Mouse (Mus musculus): Measurements from ENCODE around the gene Pla2g2e. TPM values are rescaled to one million over a fixed set of nuclear protein-coding genes. Genes with fewer than 3 reads are reported as not detected.
"Not testable (repeated sequence)": the region's sequence is repeated elsewhere in the genome, so short reads cannot be mapped to it uniquely, and the experiment has no call there.

Pla2g2e gene
- not detected in 2 replicates for total RNA-seq (2014; fragmentation: Nextera tagmentation)
- total RNA-seq (2017) = not detected in 2 replicates

DNA sequence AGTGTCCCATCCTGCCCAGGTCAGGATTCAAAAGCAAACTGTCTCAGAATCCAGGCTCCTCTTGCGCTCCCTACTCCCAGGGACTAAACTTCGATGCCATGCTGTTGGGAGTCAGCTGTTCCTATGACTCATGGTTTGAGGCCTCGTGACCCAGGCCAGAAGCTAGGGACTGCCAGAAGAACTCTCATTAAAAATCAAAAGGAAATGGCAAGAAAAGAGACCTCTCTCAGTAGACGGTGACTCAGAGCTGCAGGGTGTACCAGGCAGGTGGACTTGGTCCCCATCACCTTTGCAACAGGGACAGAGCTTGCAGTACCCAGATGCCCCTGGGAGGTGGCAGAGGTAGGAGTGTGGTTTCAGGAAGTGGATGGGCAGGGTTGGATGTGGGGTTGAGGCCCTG lies at the start of gene Pla2g2e:
TSS of gene Pla2g2e (plus strand) at position 212 of the 400 bp plus-strand sequence.
- ATAC-seq (replicated peaks; ENCODE audit: low FRiP score, low TSS enrichment, poor library complexity, severe bottlenecking) = no peak

DNA sequence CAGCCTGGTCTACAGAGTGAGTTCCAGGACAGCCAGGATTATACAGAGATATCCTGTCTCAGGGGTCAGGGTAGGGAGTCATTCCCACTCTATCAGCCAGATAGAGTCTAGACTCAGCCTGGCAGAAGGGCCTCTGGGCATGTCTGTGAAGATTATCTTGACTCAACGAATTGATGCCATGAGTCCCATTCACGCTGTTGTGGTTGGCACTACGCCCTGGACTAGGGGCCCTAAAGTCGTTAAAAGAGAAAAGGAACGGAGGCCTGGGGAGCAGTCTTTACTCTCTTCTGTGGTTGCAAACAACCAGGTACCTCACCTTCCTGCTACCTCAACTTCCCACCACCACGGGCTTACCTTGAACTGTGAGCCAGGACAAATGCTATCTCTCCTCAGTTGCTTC lies 37.9 kb upstream of the Pla2g2e start:
- ATAC-seq (replicated peaks; ENCODE audit: low FRiP score, low TSS enrichment, poor library complexity, severe bottlenecking) = no peak

DNA sequence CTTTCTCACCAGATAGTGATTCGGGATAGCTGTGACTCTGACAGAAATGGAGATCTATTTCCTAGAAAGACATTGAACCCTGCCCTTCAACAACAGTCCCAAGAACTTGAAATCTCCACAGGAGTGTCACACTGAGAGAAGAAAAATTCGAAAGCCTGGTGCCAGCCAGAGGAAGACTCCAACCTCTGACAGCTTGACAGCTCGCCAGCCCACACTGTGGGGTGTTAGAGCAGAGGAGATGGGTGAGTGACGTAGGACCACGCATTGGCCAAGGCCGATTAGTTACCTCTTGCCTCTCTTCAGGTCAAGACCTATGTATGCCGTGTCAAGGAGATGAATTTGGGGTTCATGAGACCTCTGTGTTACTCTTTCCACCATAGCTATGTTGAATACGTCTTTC lies 37.0 kb upstream of the Pla2g2e start:
- no peak for ATAC-seq (replicated peaks; ENCODE audit: low FRiP score, low TSS enrichment, poor library complexity, severe bottlenecking)

DNA sequence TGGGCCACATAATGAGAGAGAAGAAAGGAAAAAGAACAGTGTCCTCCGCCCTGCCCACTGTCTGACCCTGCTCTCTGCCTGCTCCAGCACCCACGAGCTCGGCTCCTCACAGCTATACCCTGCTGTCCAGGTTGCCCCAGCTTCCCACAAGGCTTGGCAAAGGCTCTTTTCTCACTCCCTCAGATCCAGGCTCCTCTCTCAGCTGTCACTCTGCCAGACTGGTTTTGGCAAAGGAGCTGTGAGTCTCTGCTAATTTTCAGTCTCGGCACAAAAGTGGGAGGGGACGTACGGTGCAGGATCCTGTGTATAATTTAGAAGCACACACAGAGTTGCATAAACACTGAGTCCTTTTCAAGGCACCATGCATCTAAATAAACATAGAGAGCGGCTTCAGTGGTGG lies 36.4 kb upstream of the Pla2g2e start:
- ATAC-seq (replicated peaks; ENCODE audit: low FRiP score, low TSS enrichment, poor library complexity, severe bottlenecking) = no peak

DNA sequence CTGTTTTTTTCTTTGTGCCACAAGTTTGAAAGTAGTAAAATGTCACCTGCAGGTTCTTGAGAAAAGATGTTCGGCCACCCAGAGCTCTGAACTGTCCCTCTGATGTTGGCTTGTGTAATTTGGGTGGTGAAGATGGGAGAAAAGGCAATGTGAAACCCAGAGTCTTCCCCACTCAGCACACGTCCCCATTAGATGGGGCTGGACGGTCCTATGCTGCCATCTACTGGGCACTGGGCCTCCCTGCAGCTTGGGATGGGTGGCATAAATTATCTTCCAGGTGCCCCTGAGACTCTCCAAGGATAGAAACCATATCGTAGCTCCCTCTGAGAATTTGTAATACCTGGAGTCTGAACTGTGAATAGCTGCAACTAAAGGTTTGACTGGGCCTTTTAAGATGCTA lies 26.3 kb upstream of the Pla2g2e start:
- ATAC-seq (replicated peaks; ENCODE audit: low FRiP score, low TSS enrichment, poor library complexity, severe bottlenecking) = peak; percentile 78; the same call in 1 of the 2 replicates

DNA sequence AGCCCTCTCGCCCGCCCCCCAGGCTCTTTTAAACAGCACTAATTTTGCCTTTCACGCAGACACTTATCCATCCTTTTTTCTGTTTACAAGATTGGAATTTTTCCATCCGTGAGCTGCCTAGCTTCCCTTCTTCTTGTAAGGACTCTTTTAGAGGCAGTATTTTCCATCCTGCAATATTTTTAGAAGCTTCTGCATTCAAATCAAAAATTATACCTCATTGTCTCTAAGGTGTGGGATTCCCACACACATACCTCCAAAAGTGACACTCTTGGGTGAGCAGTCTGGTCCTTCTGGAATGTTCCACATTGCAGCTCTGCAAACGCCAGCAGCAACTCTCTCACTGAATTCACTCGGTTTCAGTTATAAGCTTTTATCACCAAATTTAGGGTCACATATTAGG lies 24.8 kb upstream of the Pla2g2e start:
- no peak for ATAC-seq (replicated peaks; ENCODE audit: low FRiP score, low TSS enrichment, poor library complexity, severe bottlenecking)

DNA sequence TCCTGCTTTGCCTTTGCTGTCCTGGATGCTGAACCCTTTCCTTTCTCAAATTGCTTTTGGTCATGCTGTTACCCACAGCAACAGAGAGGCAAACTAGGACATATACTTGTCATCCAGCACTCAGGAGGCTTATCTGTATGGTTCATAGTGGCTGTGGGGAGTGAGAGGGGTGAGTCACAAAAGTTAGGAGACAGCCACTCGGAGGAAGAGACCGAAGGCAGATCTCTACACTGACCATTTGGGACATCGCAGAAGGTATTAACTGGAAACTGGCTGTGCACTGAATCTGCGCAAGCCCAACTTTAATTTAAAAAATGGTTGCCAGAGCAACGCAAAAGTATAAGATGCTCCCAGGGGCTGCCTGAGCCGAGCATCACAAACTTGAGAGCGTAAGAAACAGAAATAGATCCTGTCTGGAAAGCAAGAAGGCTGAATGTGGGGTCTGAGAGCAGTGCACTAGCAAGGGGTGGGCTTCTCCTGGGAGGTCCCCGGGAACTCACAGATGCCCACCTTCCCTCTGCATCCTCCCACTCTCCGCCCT lies 22.6 kb upstream of the Pla2g2e start:
- ATAC-seq (replicated peaks; ENCODE audit: low FRiP score, low TSS enrichment, poor library complexity, severe bottlenecking) = no peak

DNA sequence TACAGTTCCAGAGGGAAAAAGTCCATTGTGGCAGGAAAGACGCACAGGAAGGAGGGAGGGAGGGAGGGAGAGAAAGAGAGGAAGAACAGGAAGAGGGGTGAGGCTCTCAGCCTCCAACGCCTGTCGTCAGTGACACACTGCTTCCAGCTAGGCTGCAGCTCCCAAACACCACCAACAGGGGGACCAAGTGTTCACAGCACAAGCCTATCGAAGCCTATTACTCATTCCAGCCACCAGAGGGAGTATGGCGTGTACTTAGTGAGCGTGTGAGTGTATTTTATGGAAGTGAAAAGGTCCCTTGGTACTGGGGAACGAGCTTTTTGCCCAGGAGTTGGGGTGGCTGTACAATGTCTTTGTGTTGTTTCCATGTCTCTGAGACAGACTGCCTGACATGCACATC lies 21.3 kb upstream of the Pla2g2e start:
- peak; percentile 88 for ATAC-seq (replicated peaks; ENCODE audit: low FRiP score, low TSS enrichment, poor library complexity, severe bottlenecking)

DNA sequence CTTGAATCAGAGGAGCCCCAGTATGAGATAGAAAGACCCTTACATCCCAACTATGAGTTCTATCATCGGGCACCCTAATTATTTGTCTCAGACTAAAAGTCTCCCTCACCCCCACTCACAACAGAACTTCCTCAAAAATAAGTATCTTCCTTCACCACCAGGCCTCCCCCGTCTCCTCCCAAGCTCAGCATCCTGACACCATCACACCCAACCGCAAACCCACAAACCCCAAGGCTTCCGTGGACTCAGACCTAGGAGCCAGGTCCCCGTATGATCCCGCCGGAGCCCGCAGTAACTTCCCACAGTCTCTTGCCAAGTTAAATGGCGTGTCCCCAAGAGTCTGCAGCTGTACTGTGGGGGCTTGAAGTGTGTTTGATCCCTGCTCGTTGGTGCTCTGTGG lies 20.2 kb upstream of the Pla2g2e start:
- ATAC-seq (replicated peaks; ENCODE audit: low FRiP score, low TSS enrichment, poor library complexity, severe bottlenecking) = no peak

DNA sequence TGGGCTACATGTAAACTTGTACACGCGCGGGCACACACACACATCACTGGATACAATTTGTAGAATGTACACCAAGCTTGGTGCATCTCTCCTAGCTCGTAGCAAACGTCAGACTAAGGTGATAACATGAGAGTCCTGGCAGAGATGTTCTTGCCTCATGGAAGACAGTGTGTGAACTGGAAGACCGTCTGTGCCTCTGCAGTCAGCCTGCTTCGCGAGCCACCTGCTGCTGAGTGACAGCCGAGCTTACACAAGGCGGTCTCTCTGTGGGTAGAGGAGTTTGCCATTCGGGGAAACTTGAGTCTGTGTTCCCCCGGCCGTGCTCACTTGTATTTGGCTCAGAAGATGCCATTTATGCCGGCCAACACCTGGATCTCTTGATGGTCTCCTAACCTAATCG lies 19.3 kb upstream of the Pla2g2e start:
- ATAC-seq (replicated peaks; ENCODE audit: low FRiP score, low TSS enrichment, poor library complexity, severe bottlenecking) = no peak

DNA sequence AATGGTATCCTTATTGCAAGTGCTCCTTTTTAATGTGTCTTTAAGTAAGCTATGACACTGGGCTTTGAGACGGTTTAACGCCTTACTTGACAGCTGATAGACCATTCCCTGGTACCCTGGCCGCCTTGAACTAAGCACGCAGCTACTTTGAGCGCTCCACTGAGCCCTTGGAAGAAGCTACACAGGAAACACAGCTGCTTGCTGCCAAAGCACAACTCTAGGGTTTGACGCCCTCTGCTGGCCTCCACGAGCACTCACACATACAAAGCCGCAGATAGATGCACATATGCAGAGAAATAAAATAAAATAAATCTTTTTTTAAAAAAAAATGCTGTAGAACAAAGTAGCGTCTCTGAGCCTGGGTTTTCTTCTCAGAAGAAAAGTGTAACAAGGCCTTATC lies 18.5 kb upstream of the Pla2g2e start:
- ATAC-seq (replicated peaks; ENCODE audit: low FRiP score, low TSS enrichment, poor library complexity, severe bottlenecking) = no peak

DNA sequence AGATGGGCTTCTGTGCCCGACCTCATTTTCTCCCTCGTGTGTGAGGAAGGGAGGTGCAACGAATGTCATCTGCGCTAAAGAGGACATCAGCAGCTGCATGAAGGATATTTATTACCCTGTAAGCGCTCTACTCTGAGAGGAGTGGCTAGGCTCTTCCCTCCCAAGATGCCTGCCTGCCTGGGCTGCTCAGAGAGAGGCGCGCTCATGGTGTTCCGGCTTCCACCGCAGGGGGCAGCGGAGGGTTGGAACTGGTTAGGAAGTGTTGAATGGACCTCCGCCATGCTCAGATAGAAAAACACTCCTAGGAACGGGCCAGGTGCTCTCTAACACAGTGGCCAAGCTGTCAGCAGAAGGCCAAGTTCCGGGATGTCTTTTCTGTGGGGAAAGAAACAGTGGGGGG lies 18.0 kb upstream of the Pla2g2e start:
- peak; percentile 81 for ATAC-seq (replicated peaks; ENCODE audit: low FRiP score, low TSS enrichment, poor library complexity, severe bottlenecking)

DNA sequence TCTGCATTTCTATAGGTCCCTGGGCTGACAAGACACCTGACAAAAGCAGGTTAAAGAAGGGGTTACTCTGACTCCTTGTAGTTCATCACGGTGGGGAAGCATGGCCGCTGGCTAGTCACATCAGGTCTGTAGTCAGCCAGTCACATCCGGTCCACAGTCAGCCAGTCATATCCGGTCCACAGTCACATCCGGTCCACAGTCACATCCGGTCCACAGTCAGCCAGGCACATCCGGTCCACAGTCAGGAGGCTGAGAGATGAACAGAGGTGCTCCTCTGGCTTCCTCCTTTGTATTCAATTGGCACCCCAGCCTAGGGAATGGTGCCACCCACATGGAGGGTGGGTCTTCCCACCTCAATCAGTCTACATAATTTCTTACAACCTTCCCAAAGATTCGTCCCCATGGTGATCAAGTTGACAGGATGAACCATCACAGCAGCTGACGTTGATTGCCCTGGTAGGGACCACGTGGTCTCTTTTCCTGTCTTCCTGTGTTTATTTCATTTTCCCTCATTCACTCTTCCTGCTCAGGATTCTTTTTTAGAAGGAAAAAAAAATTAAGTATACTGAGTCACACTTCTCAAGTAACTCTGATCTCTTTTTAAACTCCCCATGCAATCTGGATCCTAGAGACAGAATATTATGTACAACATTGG lies 14.3 kb upstream of the Pla2g2e start, which contains the start of gene Pla2g5:
TSS of gene Pla2g5 (minus strand) at position 139 of the 655 bp plus-strand sequence.
- no peak for ATAC-seq (replicated peaks; ENCODE audit: low FRiP score, low TSS enrichment, poor library complexity, severe bottlenecking)

DNA sequence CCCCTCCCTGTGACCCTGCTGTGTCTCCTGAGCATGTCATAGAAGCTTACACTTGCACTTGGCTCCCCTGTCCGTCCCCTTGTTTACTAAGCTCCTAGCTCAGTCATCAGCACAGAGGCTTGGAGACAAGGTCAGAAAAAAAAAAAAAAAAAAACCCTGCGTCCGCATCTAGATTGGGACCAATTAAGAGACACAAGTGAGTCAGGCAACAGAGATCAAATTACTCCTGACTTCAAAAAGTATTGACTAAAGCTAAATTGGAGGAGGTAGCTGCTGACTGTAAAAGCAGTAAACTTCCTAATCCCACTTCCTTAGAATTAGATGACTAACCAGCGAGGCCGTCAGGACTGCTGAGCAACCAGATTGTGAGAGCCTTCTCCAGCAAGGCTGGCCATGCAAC lies 12.7 kb upstream of the Pla2g2e start:
- ATAC-seq (replicated peaks; ENCODE audit: low FRiP score, low TSS enrichment, poor library complexity, severe bottlenecking) = no peak

DNA sequence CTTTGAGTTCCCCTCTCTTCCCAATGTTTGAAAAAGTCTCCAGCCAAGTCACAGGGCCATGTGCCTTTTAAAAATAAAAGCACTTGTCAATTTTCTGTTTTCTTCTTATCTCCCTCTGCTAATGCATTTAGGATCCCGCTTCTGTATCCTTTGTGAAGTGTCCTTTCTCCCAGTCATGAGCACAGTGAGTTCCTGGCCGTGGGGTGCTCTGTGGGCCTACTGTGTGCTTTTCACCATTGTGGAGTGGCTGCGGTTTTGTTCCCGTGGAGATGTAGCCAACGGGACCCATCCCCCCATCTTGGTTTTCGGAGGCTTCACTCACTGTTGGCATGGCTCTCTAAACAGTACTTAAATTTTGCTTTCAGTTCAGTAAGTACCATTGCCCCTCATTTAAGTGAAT lies 11.8 kb upstream of the Pla2g2e start:
- ATAC-seq (replicated peaks; ENCODE audit: low FRiP score, low TSS enrichment, poor library complexity, severe bottlenecking) = no peak

DNA sequence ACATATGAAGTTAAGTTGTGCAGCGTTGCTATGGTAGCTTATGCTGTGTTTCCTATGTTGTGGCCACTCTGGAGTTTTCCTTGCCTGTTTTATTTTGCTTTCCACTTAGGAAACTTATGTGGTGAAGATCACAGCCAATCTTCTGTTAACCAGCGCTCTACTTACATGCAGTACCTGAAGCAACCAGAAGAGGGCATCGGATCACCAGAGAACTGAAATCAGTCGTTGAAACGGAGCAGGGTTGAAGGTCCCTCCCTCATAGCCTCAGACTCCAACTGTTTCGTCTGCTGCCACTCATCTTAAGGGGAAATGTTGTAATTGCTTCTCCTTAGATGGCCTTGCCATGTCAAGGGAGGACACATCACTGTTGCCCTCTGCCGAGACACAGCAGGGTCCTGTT lies 11.3 kb upstream of the Pla2g2e start:
- ATAC-seq (replicated peaks; ENCODE audit: low FRiP score, low TSS enrichment, poor library complexity, severe bottlenecking) = peak; percentile 78

DNA sequence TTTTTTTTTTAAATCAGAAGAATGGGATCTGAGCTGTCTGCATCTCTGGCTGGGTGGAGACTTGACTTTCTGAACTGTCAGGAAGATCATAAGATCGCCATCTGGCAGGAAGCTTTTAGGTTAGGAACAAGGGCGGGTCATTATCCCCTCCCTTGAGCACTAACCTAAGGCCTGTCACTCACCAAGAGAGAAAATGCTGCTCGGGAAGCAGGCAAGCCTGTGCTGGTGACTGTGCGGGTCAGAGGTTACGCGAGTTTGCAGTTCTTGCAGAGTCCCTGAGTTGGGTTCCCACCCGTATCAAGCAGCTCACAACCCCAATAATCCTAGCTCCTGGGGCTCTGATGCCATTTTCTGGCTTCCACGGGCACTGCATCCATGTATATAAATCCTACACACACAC lies 9.1 kb upstream of the Pla2g2e start:
- no peak for ATAC-seq (replicated peaks; ENCODE audit: low FRiP score, low TSS enrichment, poor library complexity, severe bottlenecking)

DNA sequence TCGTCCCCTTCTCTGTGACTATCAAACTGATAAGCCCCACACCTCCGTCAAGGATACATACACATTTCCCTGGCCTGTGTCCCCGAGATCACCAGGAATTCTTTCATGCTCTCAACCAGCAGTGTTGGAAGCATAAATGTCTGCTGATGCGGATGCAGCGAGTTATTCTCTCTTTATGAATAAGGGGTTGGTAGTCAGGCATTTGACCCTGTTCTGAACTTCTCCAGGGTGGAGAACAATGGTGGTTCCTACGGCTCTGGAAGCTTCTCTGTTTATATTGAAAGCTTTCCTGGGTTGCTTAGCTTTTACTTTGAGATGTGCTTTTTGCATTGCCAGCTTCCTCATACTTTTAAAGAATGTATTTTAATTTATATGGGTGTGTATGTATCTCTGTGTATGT lies 3.9 kb upstream of the Pla2g2e start, which contains the start of gene Gm13030:
TSS of gene Gm13030 (minus strand) at position 101 of the 400 bp plus-strand sequence.
- no peak for ATAC-seq (replicated peaks; ENCODE audit: low FRiP score, low TSS enrichment, poor library complexity, severe bottlenecking)

DNA sequence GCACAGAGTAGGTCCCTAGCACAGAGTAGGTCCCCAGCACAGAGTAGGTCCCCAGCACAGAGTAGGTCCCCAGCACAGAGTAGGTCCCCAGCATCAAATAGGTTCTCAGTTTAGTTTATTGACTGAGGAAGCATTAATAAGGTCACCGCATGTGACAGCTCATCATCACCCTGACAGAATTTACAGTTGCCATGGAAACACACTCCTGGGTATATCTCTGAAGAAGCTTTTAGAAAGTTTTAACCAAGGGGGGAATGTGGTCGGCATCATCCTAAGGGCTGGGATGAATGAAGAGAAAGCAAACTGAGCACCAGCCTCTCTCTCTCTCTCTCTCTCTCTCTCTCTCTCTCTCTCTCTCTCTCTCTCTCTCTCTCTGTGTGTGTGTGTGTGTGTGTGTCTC lies 2.5 kb upstream of the Pla2g2e start:
- not testable (repeated sequence) for ATAC-seq (replicated peaks; ENCODE audit: low FRiP score, low TSS enrichment, poor library complexity, severe bottlenecking)

DNA sequence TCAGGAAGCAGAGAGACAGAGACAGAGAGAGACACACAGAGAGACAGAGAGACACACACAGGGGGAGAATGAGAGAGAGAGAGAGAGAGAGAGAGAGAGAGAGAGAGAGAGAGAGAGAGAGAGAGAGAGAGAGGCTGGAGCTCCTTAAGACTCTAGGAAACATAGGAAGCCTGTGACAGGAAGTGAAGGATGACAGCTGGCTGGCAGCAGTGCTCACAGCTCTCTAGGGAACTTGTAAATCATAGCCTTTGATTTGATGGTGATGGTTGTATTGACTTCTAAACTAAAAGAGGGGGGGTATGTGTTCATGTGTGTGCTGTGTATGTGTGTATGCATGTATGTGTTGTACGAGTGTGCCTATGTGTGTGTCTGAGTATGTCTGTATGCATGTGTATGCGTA lies 1.8 kb upstream of the Pla2g2e start:
- ATAC-seq (replicated peaks; ENCODE audit: low FRiP score, low TSS enrichment, poor library complexity, severe bottlenecking) = no peak

DNA sequence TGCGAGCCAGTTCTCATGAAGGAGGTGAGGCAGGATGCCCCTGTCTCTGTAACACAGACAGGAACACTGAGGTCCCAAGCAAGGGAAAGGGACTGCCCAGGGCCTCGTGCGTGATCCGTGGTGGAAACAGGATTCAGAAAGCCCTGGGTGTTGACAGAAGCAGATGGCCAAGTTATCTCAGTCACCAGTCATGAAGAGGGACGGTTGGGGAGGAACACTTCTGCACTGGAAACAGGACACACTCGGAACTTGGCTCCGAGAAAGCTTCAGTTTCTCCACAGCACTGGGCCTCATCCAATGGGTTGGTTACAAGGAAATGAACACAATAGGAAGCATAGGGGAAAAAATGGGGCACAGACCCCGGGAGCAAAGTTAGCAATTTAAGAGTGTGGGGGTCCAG lies 1.0 kb downstream of the Pla2g2e start:
- no peak for ATAC-seq (replicated peaks; ENCODE audit: low FRiP score, low TSS enrichment, poor library complexity, severe bottlenecking)

Data from megakaryocyte-erythroid progenitor cell, adult 5-6 weeks (primary cell).